25 mouse cellular contexts compared by ENCODE assay signal in the genomic region with DNA sequence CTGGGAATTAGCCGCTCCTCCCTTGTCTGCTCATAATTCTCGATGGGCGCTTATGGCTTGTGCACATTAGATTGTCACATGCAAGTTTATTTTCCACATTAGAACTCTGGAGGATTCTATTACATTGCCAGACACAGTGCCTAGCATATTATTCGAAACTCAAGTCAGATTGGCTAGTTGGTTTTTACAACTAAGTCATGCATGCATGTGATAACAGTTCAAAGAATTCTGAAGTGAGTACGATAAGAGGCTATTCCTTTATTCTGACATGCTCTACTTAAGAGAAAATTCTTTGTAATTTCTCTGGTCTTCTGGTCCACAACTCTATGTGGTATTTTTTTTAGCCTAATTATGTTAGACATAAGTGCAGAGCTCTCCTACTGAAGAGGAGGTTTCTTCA.
DNase-seq lines count a peak whose midpoint lies in the region; ATAC-seq lines count a peak whose summit lies in the region.
"Had no signal": no experiment of that assay in that cellular context is flagged by ENCODE, and none has a peak within 500 bp of the region (broad histone marks: within the 10 kb centered on the region; RNA-seq: fewer than 3 reads in every experiment).

No protein-coding gene starts in this region.

- H3K9me3 ChIP-seq in liver, embryonic 12.5 days (replicated peaks): no peaks in the 10 kb centered on the region
- no peaks in the 10 kb centered on the region for H3K9me3 ChIP-seq in embryonic facial prominence, embryonic 12.5 days
- H3K9me3 ChIP-seq in limb, embryonic 12.5 days: no peaks in the 10 kb centered on the region
- H3K9me3 ChIP-seq: forebrain, embryonic 13.5 days; kidney, embryonic 15.5 days; lung, embryonic 15.5 days; neural tube, embryonic 13.5 days had no signal

- H3K9ac ChIP-seq in liver, embryonic 12.5 days: no peak overlapping the region
- no peak overlapping the region for H3K9ac ChIP-seq in embryonic facial prominence, embryonic 12.5 days
- H3K9ac ChIP-seq in limb, embryonic 12.5 days (replicated peaks): no peak overlapping the region
- H3K9ac ChIP-seq: forebrain, embryonic 13.5 days; kidney, embryonic 15.5 days; lung, embryonic 15.5 days; neural tube, embryonic 13.5 days had no signal

- H3K4me3 ChIP-seq in liver, embryonic 12.5 days: no peak overlapping the region
- H3K4me3 ChIP-seq in embryonic facial prominence, embryonic 12.5 days: no peak overlapping the region
- no peak overlapping the region for H3K4me3 ChIP-seq in limb, embryonic 12.5 days (replicated peaks)
- H3K4me3 ChIP-seq: forebrain, embryonic 13.5 days; kidney, embryonic 15.5 days; lung, embryonic 15.5 days; myocyte; neural tube, embryonic 13.5 days had no signal

- H3K36me3 ChIP-seq in liver, embryonic 12.5 days: no peaks in the 10 kb centered on the region
- H3K36me3 ChIP-seq in embryonic facial prominence, embryonic 12.5 days: no peaks in the 10 kb centered on the region
- no peaks in the 10 kb centered on the region for H3K36me3 ChIP-seq in limb, embryonic 12.5 days
- H3K36me3 ChIP-seq: kidney, embryonic 15.5 days; lung, embryonic 15.5 days; neural tube, embryonic 13.5 days had no signal

- H3K27me3 ChIP-seq in liver, embryonic 12.5 days (replicated peaks): no peaks in the 10 kb centered on the region
- no peaks in the 10 kb centered on the region for H3K27me3 ChIP-seq in embryonic facial prominence, embryonic 12.5 days
- no peaks in the 10 kb centered on the region for H3K27me3 ChIP-seq in limb, embryonic 12.5 days
- H3K27me3 ChIP-seq: forebrain, embryonic 13.5 days; kidney, embryonic 15.5 days; lung, embryonic 15.5 days; neural tube, embryonic 13.5 days had no signal

- 0 out of 2 replicates have a peak, but pooled peaks have one; percentile 30 for ATAC-seq in liver, embryonic 12.5 days
- no peak for ATAC-seq in embryonic facial prominence, embryonic 12.5 days (ENCODE audit: insufficient number of reproducible peaks, insufficient read depth, low FRiP score, low TSS enrichment)
- no peak for ATAC-seq in limb, embryonic 12.5 days (ENCODE audit: insufficient number of reproducible peaks, insufficient read depth, low FRiP score, low TSS enrichment, low read depth)
- peak; percentile 64 for ATAC-seq in megakaryocyte-erythroid progenitor cell, adult 5-6 weeks (replicated peaks; ENCODE audit: low FRiP score, low TSS enrichment, poor library complexity, severe bottlenecking)
- ATAC-seq: forebrain, embryonic 13.5 days; hindbrain, embryonic 16.5 days; intestine, embryonic 16.5 days; midbrain, embryonic 16.5 days had no signal

- 67% methylated on average over 5 of the region's 5 CpGs for WGBS in liver, embryonic 12.5 days (ENCODE audit: insufficient replicate concordance)
- 58% methylated on average over 5 of the region's 5 CpGs for WGBS in embryonic facial prominence, embryonic 12.5 days
- 65% methylated on average over 5 of the region's 5 CpGs for whole genome bisulfite sequencing in limb, embryonic 12.5 days

- no peak overlapping the region for H3K27ac ChIP-seq in liver, embryonic 12.5 days
- H3K27ac ChIP-seq in embryonic facial prominence, embryonic 12.5 days: peak overlapping the region; percentile 83
- peak overlapping the region; percentile 74; the same call in 1 of the 2 replicates for H3K27ac ChIP-seq in limb, embryonic 12.5 days
- H3K27ac ChIP-seq: forebrain, embryonic 13.5 days; kidney, embryonic 15.5 days; lung, embryonic 15.5 days; neural tube, embryonic 13.5 days had no signal

- 0 out of 2 replicates have a peak, but pooled peaks cover 3% of the 10 kb centered on the region for H3K4me1 ChIP-seq in liver, embryonic 12.5 days
- peaks cover 31% of the 10 kb centered on the region for H3K4me1 ChIP-seq in embryonic facial prominence, embryonic 12.5 days
- H3K4me1 ChIP-seq in limb, embryonic 12.5 days (replicated peaks): peaks cover 25% of the 10 kb centered on the region
- H3K4me1 ChIP-seq: forebrain, embryonic 13.5 days had no signal

- no peak overlapping the region for H3K4me2 ChIP-seq in liver, embryonic 12.5 days
- H3K4me2 ChIP-seq in embryonic facial prominence, embryonic 12.5 days (replicated peaks): no peak overlapping the region
- H3K4me2 ChIP-seq in limb, embryonic 12.5 days: no peak overlapping the region
- H3K4me2 ChIP-seq: forebrain, embryonic 13.5 days; kidney, embryonic 15.5 days; lung, embryonic 15.5 days; neural tube, embryonic 13.5 days had no signal

- no peak for DNase-seq in liver
- DNase-seq in spleen, postnatal 14 days (ENCODE audit: low spot score in 2 of 2): no peak
- DNase-seq in spleen, postnatal 4 days (ENCODE audit: low spot score in 2 of 2): no peak
- no peak for DNase-seq in Muller cell, postnatal 12 days (ENCODE audit: inconsistent ontology term)
- DNase-seq: adrenal gland, adult 2 months; cerebellum, adult 9-10 months; gastrocnemius, postnatal 36 days; kidney, postnatal 36 days; layer of hippocampus, adult 9-11 months; left cerebral cortex, postnatal 4 days; lung, postnatal 36 days; retina, postnatal 1 day; right cerebral cortex, postnatal 25 days had no signal

Comparison
In these comparisons a context has a peak if more than half of its experiments do, and no peak if none do; other contexts are left out.
1. ATAC-seq: peak in liver, embryonic 12.5 days (single experiment) and megakaryocyte-erythroid progenitor cell, adult 5-6 weeks (single experiment); none in embryonic facial prominence, embryonic 12.5 days (single experiment) and limb, embryonic 12.5 days (single experiment).